Mouse (Mus musculus) heart, postnatal 14 days (tissue): ENCODE results near the gene Snx6. TPM values are rescaled to one million over a fixed set of nuclear protein-coding genes. Genes with fewer than 3 reads are reported as not detected.
"Not testable (repeated sequence)": the region's sequence is repeated elsewhere in the genome, so short reads cannot be mapped to it uniquely, and the experiment has no call there.

Source experiments
- DNase-seq, 2 experiments: peaks; one replicate each; pipeline ENCODE4 v3.0.0; 2021 to 2022
- intact Hi-C: fragments of 180-260 bp; cut with DNase I; formaldehyde crosslinking; loops from one replicate; pipeline ENCODE4 v1.15.1; 2025
- long read RNA-seq, 2 experiments: library from polyadenylated mRNA; stranded (forward); transcript quantifications; one replicate each; pipeline ENCODE4 v2.0.0; 2021
- total RNA-seq, 2 experiments: library from RNA; stranded (reverse); gene quantifications; 2 replicates each; pipeline ENCODE4 v1.2.3; 2021

Snx6 gene
- total RNA-seq = 10 to 100 TPM; 38.0 to 39.8 TPM
- long read RNA-seq, experiment 1, transcript Snx6-201 (14 exons, 1,928 nt) = major isoform, 112 of 146 reads
- long read RNA-seq, experiment 1, partial matches to known transcripts = 26 of 146 reads
- long read RNA-seq, experiment 1, other reads (novel, unspliced or antisense) = 8 of 146 reads
- long read RNA-seq, experiment 2, transcript Snx6-201 (14 exons, 1,928 nt) = major isoform, 70 of 99 reads
- long read RNA-seq, experiment 2, partial matches to known transcripts = 15 of 99 reads
- long read RNA-seq, experiment 2, other reads (novel, unspliced or antisense) = 14 of 99 reads

GRCm38 (mm10) chr12:54795153-54795998 is at the start of gene Snx6:
TSS of gene Snx6 (minus strand) at chr12:54795703.
- intact Hi-C loops = no loop called here
- DNase-seq = peak; percentile 86 to 87

- DNase-seq = no peak
- intact Hi-C loops = no loop called here
Observed at GRCm38 (mm10) chr12:54844415-54844814, 48.9 kb upstream of the Snx6 start.

- no peak for DNase-seq
- intact Hi-C loops = no loop called here
Observed at GRCm38 (mm10) chr12:54841576-54841975, 46.1 kb upstream of the Snx6 start.

- intact Hi-C loops = loop anchor here (10.0 kb wide), 1 partner anchor 145 kb away; the partner anchor contains the start of gene Gm20403
- no peak for DNase-seq
Observed at GRCm38 (mm10) chr12:54839815-54840214, 44.3 kb upstream of the Snx6 start.

- intact Hi-C loops = loop anchor here (10.0 kb wide), 1 partner anchor 146 kb away; the partner anchor contains the start of gene Gm20403
- DNase-seq = no peak
Observed at GRCm38 (mm10) chr12:54838931-54839330, 43.4 kb upstream of the Snx6 start.

- intact Hi-C loops = loop anchor here (10.0 kb wide), 1 partner anchor 149 kb away; the partner anchor contains the start of gene Gm20403
Observed at GRCm38 (mm10) chr12:54835608-54836570, 40.4 kb upstream of the Snx6 start.

GRCm38 (mm10) chr12:54834925-54835447 is 39.5 kb upstream of the Snx6 start:
- intact Hi-C loops = loop anchor here (10.0 kb wide), 1 partner anchor 150 kb away; the partner anchor contains the start of gene Gm20403
- peak; percentile 83 to 88 for DNase-seq

More at GRCm38 (mm10) chr12:54835608-54836570, 40.4 kb upstream of the Snx6 start:
- peak; percentile 17 to 25 for DNase-seq

GRCm38 (mm10) chr12:54833856-54834399 is 38.4 kb upstream of the Snx6 start:
- intact Hi-C loops = loop anchor here (10.0 kb wide), 1 partner anchor 151 kb away; the partner anchor contains the start of gene Gm20403
- DNase-seq = peak in 1 of 2 experiments; percentile 25

- intact Hi-C loops = loop anchor here (10.0 kb wide), 1 partner anchor 153 kb away; the partner anchor contains the start of gene Gm20403
- not testable (repeated sequence) for DNase-seq
Observed at GRCm38 (mm10) chr12:54831927-54832326, 36.4 kb upstream of the Snx6 start.

- intact Hi-C loops = loop anchor here (1.0 to 10.0 kb wide), 2 partner anchors 49 to 154 kb away; partner anchors contain the start of gene Gm20403
- DNase-seq = peak; percentile 84 to 87
Observed at GRCm38 (mm10) chr12:54830574-54830973, 35.1 kb upstream of the Snx6 start.

- intact Hi-C loops = loop anchor here (1.0 to 10.0 kb wide), 2 partner anchors 49 to 155 kb away; partner anchors contain the start of gene Gm20403
- DNase-seq = no peak
Observed at GRCm38 (mm10) chr12:54829876-54830275, 34.4 kb upstream of the Snx6 start.

- intact Hi-C loops = no loop called here
- DNase-seq = no peak
Observed at GRCm38 (mm10) chr12:54828043-54828442, 32.5 kb upstream of the Snx6 start.

- no peak for DNase-seq
- intact Hi-C loops = no loop called here
Observed at GRCm38 (mm10) chr12:54825202-54825601, 29.7 kb upstream of the Snx6 start.

- DNase-seq = peak; percentile 24 to 25
- intact Hi-C loops = no loop called here
Observed at GRCm38 (mm10) chr12:54822836-54823426, 27.4 kb upstream of the Snx6 start.

GRCm38 (mm10) chr12:54820684-54821161 is 25.2 kb upstream of the Snx6 start:
- DNase-seq = no peak
- intact Hi-C loops = no loop called here

- no peak for DNase-seq
- intact Hi-C loops = no loop called here
Observed at GRCm38 (mm10) chr12:54819181-54819935, 23.9 kb upstream of the Snx6 start.

GRCm38 (mm10) chr12:54810142-54810541 is 14.6 kb upstream of the Snx6 start:
- no peak for DNase-seq
- intact Hi-C loops = no loop called here

GRCm38 (mm10) chr12:54807481-54807880 is 12.0 kb upstream of the Snx6 start:
- DNase-seq = no peak
- intact Hi-C loops = no loop called here
